Mouse (Mus musculus) left cerebral cortex, adult 9 months (tissue): ENCODE measurements around the gene Smad1.
A peak's percentile ranks its signal among the peaks of the same experiment; 100 is the strongest.

ENCODE experiments used
- DNase-seq, 2 experiments: peaks; one replicate each; pipeline ENCODE4 v3.0.0; 2022; ENCODE audit warnings: low spot score in 2 of 2

Smad1 gene

GRCm38 (mm10) chr8:79297763-79298162 lies 101.6 kb downstream of the Smad1 start:
- peak in 1 of 2 experiments; percentile 65 for DNase-seq

- DNase-seq: peak in 1 of 2 experiments; percentile 13
Measured at GRCm38 (mm10) chr8:79295276-79296105, 103.8 kb downstream of the Smad1 start.

- peak; percentile 91 to 95 for DNase-seq
Measured at GRCm38 (mm10) chr8:79294610-79295275, 104.6 kb downstream of the Smad1 start, which contains the start of gene Mmaa. Gene Mmaa (minus strand): TSS chr8:79294937.

GRCm38 (mm10) chr8:79293841-79294240 lies 105.5 kb downstream of the Smad1 start:
- no peak for DNase-seq

GRCm38 (mm10) chr8:79292712-79293264 lies 106.5 kb downstream of the Smad1 start:
- DNase-seq: no peak

- no peak for DNase-seq
Measured at GRCm38 (mm10) chr8:79289592-79289991, 109.7 kb downstream of the Smad1 start.

GRCm38 (mm10) chr8:79288681-79289080 lies 110.6 kb downstream of the Smad1 start:
- DNase-seq: no peak
